Comparison of ENCODE assay signal across 34 mouse cellular contexts in the genomic region with DNA sequence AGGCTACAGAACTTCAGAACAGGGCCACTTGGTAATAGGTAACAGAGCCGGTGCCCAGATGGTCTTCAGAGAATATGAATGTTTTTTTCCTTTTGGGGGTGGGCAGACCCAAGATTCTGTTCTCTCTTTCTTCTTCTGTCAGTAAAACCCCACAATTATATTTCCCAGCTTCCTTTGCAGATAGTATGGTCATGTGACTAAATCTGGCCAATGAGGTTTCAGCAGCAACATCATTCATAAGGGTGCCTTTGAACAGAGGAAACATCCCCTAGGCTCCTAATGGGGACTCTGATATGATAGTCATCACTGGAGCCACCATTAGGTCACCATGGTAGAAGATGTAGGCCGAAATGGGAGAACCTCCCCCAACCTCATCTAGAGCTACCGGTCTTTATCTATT. TPM values are rescaled to one million over a fixed set of nuclear protein-coding genes. Genes with fewer than 3 reads are reported as not detected.
"Had no signal": no experiment of that assay in that cellular context is flagged by ENCODE, and none has a peak within 500 bp of the region (broad histone marks: within the 10 kb centered on the region; RNA-seq: fewer than 3 reads in every experiment).

No protein-coding gene starts in this region.

- H3K36me3 ChIP-seq: heart, embryonic 10.5 days; heart, embryonic 12.5 days; hindbrain, embryonic 10.5 days; hindbrain, embryonic 12.5 days; intestine, embryonic 15.5 days; kidney, embryonic 15.5 days; limb, embryonic 10.5 days; limb, embryonic 12.5 days; liver, embryonic 13.5 days; liver, embryonic 15.5 days had no signal

- H3K27ac ChIP-seq: heart, embryonic 10.5 days; hindbrain, embryonic 10.5 days; hindbrain, embryonic 12.5 days; hindbrain, embryonic 14.5 days; intestine, embryonic 15.5 days; kidney, embryonic 15.5 days; kidney, postnatal 0 days; layer of hippocampus, adult 2 months; left cerebral cortex, adult 2 months; limb, embryonic 10.5 days; limb, embryonic 12.5 days; liver, embryonic 13.5 days; liver, embryonic 15.5 days had no signal

- H3K4me3 ChIP-seq: heart, embryonic 10.5 days; heart, embryonic 12.5 days; hindbrain, embryonic 10.5 days; hindbrain, embryonic 12.5 days; intestine, embryonic 15.5 days; kidney, embryonic 15.5 days; layer of hippocampus, adult 2 months; left cerebral cortex, adult 2 months; limb, embryonic 10.5 days; limb, embryonic 12.5 days; liver, embryonic 13.5 days; liver, embryonic 15.5 days had no signal

- H3K9me3 ChIP-seq: heart, embryonic 10.5 days; heart, embryonic 12.5 days; hindbrain, embryonic 10.5 days; hindbrain, embryonic 12.5 days; intestine, embryonic 15.5 days; kidney, embryonic 15.5 days; limb, embryonic 10.5 days; limb, embryonic 12.5 days; liver, embryonic 13.5 days; liver, embryonic 15.5 days had no signal

- H3K4me2 ChIP-seq: heart, embryonic 12.5 days; hindbrain, embryonic 12.5 days; hindbrain, embryonic 14.5 days; intestine, embryonic 15.5 days; kidney, embryonic 15.5 days; limb, embryonic 12.5 days; liver, embryonic 11.5 days; liver, embryonic 13.5 days; liver, embryonic 15.5 days had no signal

- DNase-seq: gastrocnemius, postnatal 10 days; gastrocnemius, postnatal 25 days; heart, adult 18-20 months; heart, postnatal 10 days; heart, postnatal 4 days; kidney, adult 18-20 months; kidney, adult 9 months; kidney, postnatal 14 days; kidney, postnatal 36 days; liver; liver, embryonic 13.5 days had no signal

- H3K9ac ChIP-seq: heart, embryonic 12.5 days; hindbrain, embryonic 12.5 days; hindbrain, embryonic 14.5 days; intestine, embryonic 15.5 days; kidney, embryonic 15.5 days; limb, embryonic 12.5 days; liver, embryonic 13.5 days; liver, embryonic 15.5 days had no signal

RNA-seq across cellular contexts. Expression of gene Prkag3, which starts 3.8 kb away (rescaled TPM):
- total RNA-seq: granulocyte monocyte progenitor cell, adult 5-6 weeks; layer of hippocampus, adult 2 months; layer of hippocampus, postnatal 10 days; layer of hippocampus, postnatal 25 days; left cerebral cortex, adult 2 months; left cerebral cortex, postnatal 14 days had no signal
- polyA plus RNA-seq: hindbrain, embryonic 10.5 days; hindbrain, embryonic 14.5 days; inflammation-experienced regulatory T-cells, adult 6 months; liver, embryonic 11.5 days had no signal

RNA-seq across cellular contexts. Expression of gene Wnt6, which starts 18.9 kb away (rescaled TPM):
- polyA plus RNA-seq: inflammation-experienced regulatory T-cells, adult 6 months had no signal

RNA-seq across cellular contexts. Expression of gene Wnt10a, which starts 38.5 kb away (rescaled TPM):
- total RNA-seq: gastrocnemius, postnatal 25 days; granulocyte monocyte progenitor cell, adult 5-6 weeks; heart, adult 18-20 months; heart, adult 8-10 months; heart, postnatal 10 days; heart, postnatal 25 days; heart, postnatal 4 days had no signal
- polyA plus RNA-seq: heart, embryonic 14.5 days; intestine, postnatal 0 days; liver, embryonic 13.5 days; liver, embryonic 15.5 days had no signal
